15 mouse cellular contexts compared by ENCODE assay signal in the genomic region with DNA sequence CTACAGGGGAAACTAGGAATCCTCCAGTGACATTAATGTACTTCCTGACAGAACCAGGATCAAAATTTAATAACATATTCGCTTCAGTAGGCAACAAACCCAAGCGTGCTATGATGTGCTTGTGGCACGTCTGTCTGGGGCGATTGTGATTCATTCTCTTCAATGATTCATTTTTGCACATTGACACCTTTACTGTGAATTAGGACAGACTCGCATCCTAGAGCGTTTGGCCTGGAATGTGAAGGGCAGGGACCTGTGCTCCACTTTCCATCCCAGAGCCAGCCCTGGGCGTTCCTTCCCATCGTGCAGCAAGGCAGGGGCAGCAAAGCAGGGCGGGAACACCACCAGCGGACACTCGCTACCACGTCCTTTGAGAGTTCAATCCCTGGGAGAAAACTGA. TPM values are rescaled to one million over a fixed set of nuclear protein-coding genes. Genes with fewer than 3 reads are reported as not detected.
DNase-seq lines count a peak whose midpoint lies in the region; ATAC-seq lines count a peak whose summit lies in the region.
"Had no signal": no experiment of that assay in that cellular context is flagged by ENCODE, and none has a peak within 500 bp of the region (broad histone marks: within the 10 kb centered on the region; RNA-seq: fewer than 3 reads in every experiment).

No protein-coding gene starts in this region.

- H3K9me3 ChIP-seq in forebrain, embryonic 11.5 days (ENCODE audit: control insufficient read depth, low read length) = no peaks in the 10 kb centered on the region
- no peaks in the 10 kb centered on the region for H3K9me3 ChIP-seq in forebrain, embryonic 12.5 days
- no peaks in the 10 kb centered on the region for H3K9me3 ChIP-seq in heart, embryonic 12.5 days (replicated peaks)
- H3K9me3 ChIP-seq: embryonic facial prominence, embryonic 12.5 days; embryonic facial prominence, embryonic 15.5 days; forebrain, embryonic 15.5 days; G1E; hindbrain, embryonic 10.5 days; hindbrain, embryonic 13.5 days; intestine, embryonic 15.5 days had no signal

- no peak overlapping the region for H3K9ac ChIP-seq in forebrain, embryonic 11.5 days (ENCODE audit: low read length)
- H3K9ac ChIP-seq in forebrain, embryonic 12.5 days = no peak overlapping the region
- H3K9ac ChIP-seq in heart, embryonic 12.5 days = 0 out of 2 replicates have a peak overlapping the region, but pooled peaks have one; percentile 10
- H3K9ac ChIP-seq: embryonic facial prominence, embryonic 12.5 days; embryonic facial prominence, embryonic 15.5 days; forebrain, embryonic 15.5 days; hindbrain, embryonic 13.5 days; intestine, embryonic 15.5 days had no signal

- H3K27ac ChIP-seq in forebrain, embryonic 11.5 days (ENCODE audit: low read depth, low read length) = no peak overlapping the region
- no peak overlapping the region for H3K27ac ChIP-seq in forebrain, embryonic 12.5 days
- H3K27ac ChIP-seq in heart, embryonic 12.5 days (ENCODE audit: poor library complexity, severe bottlenecking) = no peak overlapping the region
- H3K27ac ChIP-seq: embryonic facial prominence, embryonic 12.5 days; embryonic facial prominence, embryonic 15.5 days; forebrain, embryonic 15.5 days; hindbrain, embryonic 10.5 days; hindbrain, embryonic 13.5 days; intestine, embryonic 15.5 days had no signal

- H3K27me3 ChIP-seq in forebrain, embryonic 11.5 days (ENCODE audit: control insufficient read depth, insufficient read depth, low read length) = no peaks in the 10 kb centered on the region
- no peaks in the 10 kb centered on the region for H3K27me3 ChIP-seq in forebrain, embryonic 12.5 days
- H3K27me3 ChIP-seq in heart, embryonic 12.5 days (replicated peaks) = no peaks in the 10 kb centered on the region
- H3K27me3 ChIP-seq: CH12.LX; embryonic facial prominence, embryonic 12.5 days; embryonic facial prominence, embryonic 15.5 days; forebrain, embryonic 15.5 days; hindbrain, embryonic 13.5 days; intestine, embryonic 15.5 days had no signal

- no peak overlapping the region for H3K4me3 ChIP-seq in forebrain, embryonic 11.5 days (ENCODE audit: low read depth, low read length)
- no peak overlapping the region for H3K4me3 ChIP-seq in forebrain, embryonic 12.5 days (replicated peaks)
- H3K4me3 ChIP-seq in heart, embryonic 12.5 days = no peak overlapping the region
- H3K4me3 ChIP-seq: embryonic facial prominence, embryonic 12.5 days; embryonic facial prominence, embryonic 15.5 days; forebrain, embryonic 15.5 days; hindbrain, embryonic 10.5 days; hindbrain, embryonic 13.5 days; intestine, embryonic 15.5 days had no signal

- DNase-seq in forebrain, embryonic 11.5 days (ENCODE audit: low spot score) = no peak
- DNase-seq in heart, adult 8-10 months (ENCODE audit: low spot score) = no peak
- peak; percentile 52 for DNase-seq in retina, postnatal 1 day
- no peak for DNase-seq in retina, embryonic 14.5 days (ENCODE audit: low spot score)

- 0 out of 2 replicates have a peak, but pooled peaks have one; percentile 24 for ATAC-seq in forebrain, embryonic 11.5 days (replicated peaks; ENCODE audit: low FRiP score)
- no peak for ATAC-seq in forebrain, embryonic 12.5 days (ENCODE audit: low FRiP score)
- no peak for ATAC-seq in heart, embryonic 12.5 days (ENCODE audit: insufficient number of reproducible peaks, low FRiP score)
- no peak for ATAC-seq in megakaryocyte, adult 5-6 weeks (ENCODE audit: poor library complexity, severe bottlenecking)
- ATAC-seq: forebrain, embryonic 15.5 days; intestine, embryonic 15.5 days had no signal

- no peaks in the 10 kb centered on the region for H3K4me1 ChIP-seq in forebrain, embryonic 11.5 days (replicated peaks; ENCODE audit: control insufficient read depth, insufficient read depth, low read length)
- peaks cover 10% of the 10 kb centered on the region for H3K4me1 ChIP-seq in forebrain, embryonic 12.5 days
- H3K4me1 ChIP-seq in heart, embryonic 12.5 days (replicated peaks) = peaks cover 44% of the 10 kb centered on the region
- H3K4me1 ChIP-seq: intestine, embryonic 15.5 days had no signal

- H3K4me2 ChIP-seq in forebrain, embryonic 11.5 days (ENCODE audit: low read depth, low read length, severe bottlenecking) = no peak overlapping the region
- H3K4me2 ChIP-seq in forebrain, embryonic 12.5 days = no peak overlapping the region
- no peak overlapping the region for H3K4me2 ChIP-seq in heart, embryonic 12.5 days
- H3K4me2 ChIP-seq: embryonic facial prominence, embryonic 12.5 days; forebrain, embryonic 15.5 days; hindbrain, embryonic 13.5 days; intestine, embryonic 15.5 days had no signal

- WGBS in forebrain, embryonic 11.5 days = 82% methylated on average over 12 of the region's 12 CpGs
- 81% methylated on average over 12 of the region's 12 CpGs for WGBS in forebrain, embryonic 12.5 days
- WGBS in heart, embryonic 12.5 days = 76% methylated on average over 12 of the region's 12 CpGs

- no peaks in the 10 kb centered on the region for H3K36me3 ChIP-seq in forebrain, embryonic 11.5 days (ENCODE audit: control insufficient read depth, insufficient read depth, low read length)
- H3K36me3 ChIP-seq in forebrain, embryonic 12.5 days (replicated peaks) = peaks cover 17% of the 10 kb centered on the region
- peaks cover 19% of the 10 kb centered on the region for H3K36me3 ChIP-seq in heart, embryonic 12.5 days
- H3K36me3 ChIP-seq: G1E had no signal

RNA-seq across cellular contexts. Expression of a gene that starts 24.4 kb away (rescaled TPM):
- polyA plus RNA-seq in forebrain, embryonic 11.5 days (2014; fragmentation: Nextera tagmentation; extraction: Ambion mirVana) = 71.7 and 72.1 TPM in 2 replicates
- polyA plus RNA-seq in forebrain, embryonic 12.5 days (2016; fragmentation: Nextera tagmentation; extraction: Ambion mirVana) = 83.9 and 84.8 TPM in 2 replicates
- 38.5 and 39.3 TPM in 2 replicates for polyA plus RNA-seq in heart, embryonic 12.5 days (2016; fragmentation: Nextera tagmentation; extraction: Ambion mirVana)
- 10 to 100 TPM; 16.0 to 23.2 (median 20.5) TPM for total RNA-seq in heart, adult 8-10 months (2022)
- total RNA-seq in megakaryocyte, adult 5-6 weeks (2015) = 6.2 and 8.4 TPM in 2 replicates
- total RNA-seq in megakaryocyte, adult 5-6 weeks (2017) = 9.7 and 10.8 TPM in 2 replicates

RNA-seq across cellular contexts. Expression of a gene that starts 43.8 kb away (rescaled TPM):
- 48.1 and 48.4 TPM in 2 replicates for polyA plus RNA-seq in forebrain, embryonic 11.5 days (2014; fragmentation: Nextera tagmentation; extraction: Ambion mirVana)
- polyA plus RNA-seq in forebrain, embryonic 12.5 days (2016; fragmentation: Nextera tagmentation; extraction: Ambion mirVana) = 58.1 and 75.4 TPM in 2 replicates
- 38.3 and 38.9 TPM in 2 replicates for polyA plus RNA-seq in heart, embryonic 12.5 days (2016; fragmentation: Nextera tagmentation; extraction: Ambion mirVana)
- total RNA-seq in heart, adult 8-10 months (2022) = 10 to 100 TPM; 85.3 to 96.5 (median 94.1) TPM
- 0.64 and 0.74 TPM in 2 replicates for total RNA-seq in megakaryocyte, adult 5-6 weeks (2015)
- total RNA-seq in megakaryocyte, adult 5-6 weeks (2017) = 1.2 and 1.8 TPM in 2 replicates

RNA-seq across cellular contexts. Expression of a gene that starts 57.4 kb away (rescaled TPM):
- polyA plus RNA-seq in forebrain, embryonic 11.5 days (2014; fragmentation: Nextera tagmentation; extraction: Ambion mirVana) = 55.6 and 57.6 TPM in 2 replicates
- polyA plus RNA-seq in forebrain, embryonic 12.5 days (2016; fragmentation: Nextera tagmentation; extraction: Ambion mirVana) = 48.9 and 53.6 TPM in 2 replicates
- polyA plus RNA-seq in heart, embryonic 12.5 days (2016; fragmentation: Nextera tagmentation; extraction: Ambion mirVana) = 32.1 and 40.9 TPM in 2 replicates
- 10 to 100 TPM; 50.1 to 69.6 (median 57.6) TPM for total RNA-seq in heart, adult 8-10 months (2022)
- 17.2 and 19.1 TPM in 2 replicates for total RNA-seq in megakaryocyte, adult 5-6 weeks (2015)
- total RNA-seq in megakaryocyte, adult 5-6 weeks (2017) = 22.2 and 53.8 TPM in 2 replicates

RNA-seq across cellular contexts. Expression of a gene that starts 57.4 kb away (rescaled TPM):
- 17.3 and 19.5 TPM in 2 replicates for polyA plus RNA-seq in forebrain, embryonic 11.5 days (2014; fragmentation: Nextera tagmentation; extraction: Ambion mirVana)
- 14.3 and 14.7 TPM in 2 replicates for polyA plus RNA-seq in forebrain, embryonic 12.5 days (2016; fragmentation: Nextera tagmentation; extraction: Ambion mirVana)
- polyA plus RNA-seq in heart, embryonic 12.5 days (2016; fragmentation: Nextera tagmentation; extraction: Ambion mirVana) = 12.0 and 14.0 TPM in 2 replicates
- 10 to 100 TPM; 35.1 to 36.8 (median 36.0) TPM for total RNA-seq in heart, adult 8-10 months (2022)
- 4.0 and 5.1 TPM in 2 replicates for total RNA-seq in megakaryocyte, adult 5-6 weeks (2015)
- total RNA-seq in megakaryocyte, adult 5-6 weeks (2017) = 3.8 and 6.0 TPM in 2 replicates
